Mouse (Mus musculus) brain, embryonic 14.5 days (tissue): ENCODE data around the gene Ap3b2. TPM values are rescaled to one million over a fixed set of nuclear protein-coding genes. Genes with fewer than 3 reads are reported as not detected.
A peak's percentile ranks its signal among the peaks of the same experiment; 100 is the strongest.
"Not testable (repeated sequence)": the region's sequence is repeated elsewhere in the genome, so short reads cannot be mapped to it uniquely, and the experiment has no call there.

Experiments
- DNase-seq: peaks from one replicate; pipeline ENCODE4 v3.0.0-alpha.2; 2011; ENCODE audit warnings: low read depth
- CTCF ChIP-seq: fragments of 200-500 bp; IDR thresholded peaks from 2 replicates; pipeline ENCODE4 v1.5.1; 2012; ENCODE audit warnings: inconsistent platforms, mild to moderate bottlenecking, moderate library complexity, borderline replicate concordance; ENCODE audit not compliant: insufficient read depth, insufficient read length; ENCODE audit errors: extremely low read depth
- POLR2A ChIP-seq: fragments of 200-500 bp; IDR thresholded peaks from 2 replicates; pipeline ENCODE4 v1.6.1; 2012; ENCODE audit warnings: mild to moderate bottlenecking, inconsistent platforms, borderline replicate concordance; ENCODE audit not compliant: poor library complexity, insufficient read depth, insufficient read length, severe bottlenecking; ENCODE audit errors: extremely low read depth
- polyA plus RNA-seq: library from polyadenylated mRNA; depleted of rRNA; stranded (reverse); fragments of >200 nt; gene quantifications from 2 replicates; pipeline ENCODE4 v1.2.3, GENCODE M21; 2012

Ap3b2 gene
- polyA plus RNA-seq, 1 experiment, result 162 TPM

DNA sequence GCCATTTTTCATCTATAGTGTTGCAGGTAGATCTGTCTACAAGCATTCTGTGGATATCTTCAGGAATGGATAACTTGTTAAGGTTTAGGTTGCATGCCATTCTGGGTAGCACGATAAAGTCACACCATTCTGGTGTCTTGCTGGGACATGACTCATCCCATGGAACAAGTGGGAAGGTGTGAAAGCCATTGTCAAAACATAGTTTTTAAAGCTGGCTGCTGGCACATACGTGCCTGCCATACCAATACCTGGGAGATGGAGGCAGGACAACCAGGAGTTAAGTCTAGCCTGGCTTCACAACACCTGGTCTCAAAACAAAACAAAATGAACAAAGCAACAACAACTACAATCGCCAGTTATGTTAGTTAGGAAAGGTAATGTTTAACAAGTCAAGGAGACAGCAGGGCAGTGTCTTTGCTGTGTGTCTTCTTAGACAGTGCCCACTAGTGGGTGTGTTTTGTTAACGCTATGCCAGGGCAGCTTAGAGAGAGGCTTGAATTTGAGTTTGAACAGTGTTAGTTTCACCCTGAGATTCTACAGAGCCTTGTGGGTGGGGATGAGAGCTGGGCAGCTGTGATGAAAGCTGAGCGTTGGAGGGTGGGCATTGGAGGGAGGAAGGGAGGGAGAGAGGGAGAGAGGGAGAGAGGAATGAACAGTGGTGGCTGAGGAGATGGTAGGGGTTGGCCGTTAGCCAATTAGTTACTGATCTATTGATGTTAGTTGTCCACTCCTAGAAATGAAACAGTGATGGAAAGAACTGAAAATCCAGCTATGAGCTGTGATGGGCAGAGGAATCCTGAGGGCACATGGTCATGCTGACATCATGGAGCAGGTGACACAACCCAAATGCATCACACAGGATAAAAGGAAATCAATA, 22.7 kb upstream of the Ap3b2 start:
- TF ChIP-seq CTCF, result no peak
- no peak for TF ChIP-seq POLR2A
- no peak for DNase-seq

DNA sequence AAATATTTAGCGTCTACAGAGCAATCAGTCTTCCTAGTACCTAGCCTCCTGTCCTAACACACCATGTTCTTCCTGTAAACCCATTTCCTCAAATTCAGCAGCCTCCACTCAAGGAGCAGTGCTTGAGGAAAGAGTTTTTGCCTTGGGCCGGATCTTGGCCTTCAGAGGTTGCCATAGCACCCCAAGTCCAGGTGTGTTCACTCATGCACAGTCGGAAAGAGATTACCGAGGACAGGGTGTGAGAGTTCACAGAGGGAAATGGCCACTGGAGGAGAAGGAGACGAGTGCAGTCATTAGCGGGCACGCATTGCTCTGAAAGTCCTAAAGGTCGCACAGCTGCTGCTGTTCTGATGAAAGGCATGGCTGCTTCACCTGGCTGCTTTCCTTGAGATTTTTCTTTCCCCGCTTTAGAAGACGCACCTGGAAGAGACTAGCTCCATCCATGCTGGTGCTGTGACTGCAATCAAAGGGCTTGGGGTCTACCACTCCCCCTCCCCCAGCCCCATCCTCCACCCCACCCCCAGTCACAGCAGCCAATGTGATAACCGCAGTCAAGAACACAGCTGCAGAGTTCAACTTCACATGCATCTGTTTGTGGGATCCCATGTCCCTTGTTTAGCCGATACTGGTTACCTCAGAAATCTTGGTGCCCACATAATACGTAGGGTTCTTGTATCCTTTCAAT, 21.3 kb upstream of the Ap3b2 start:
- no peak for TF ChIP-seq POLR2A
- TF ChIP-seq CTCF, result no peak
- DNase-seq, result no peak

DNA sequence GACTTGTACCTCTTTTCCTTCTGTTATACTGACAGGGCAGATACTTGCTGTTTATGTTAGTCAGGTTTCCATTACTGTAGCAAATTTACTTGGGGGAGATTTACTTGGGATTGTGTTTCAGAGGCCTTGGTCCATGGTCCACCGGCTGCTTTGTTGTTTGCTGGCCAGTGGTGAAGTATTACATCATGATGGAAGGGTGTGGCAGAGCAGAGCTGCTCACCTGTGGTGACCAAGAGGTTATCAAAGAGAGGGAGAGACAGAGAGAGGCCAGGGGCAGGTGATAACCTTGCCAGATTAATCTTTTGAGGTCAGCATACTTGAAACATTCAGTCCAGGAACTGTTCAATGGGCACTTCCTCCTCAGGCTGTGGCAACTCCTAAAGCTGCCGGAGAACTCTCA, 7.3 kb upstream of the Ap3b2 start:
- no peak for TF ChIP-seq CTCF
- no peak for TF ChIP-seq POLR2A
- DNase-seq, result no peak

DNA sequence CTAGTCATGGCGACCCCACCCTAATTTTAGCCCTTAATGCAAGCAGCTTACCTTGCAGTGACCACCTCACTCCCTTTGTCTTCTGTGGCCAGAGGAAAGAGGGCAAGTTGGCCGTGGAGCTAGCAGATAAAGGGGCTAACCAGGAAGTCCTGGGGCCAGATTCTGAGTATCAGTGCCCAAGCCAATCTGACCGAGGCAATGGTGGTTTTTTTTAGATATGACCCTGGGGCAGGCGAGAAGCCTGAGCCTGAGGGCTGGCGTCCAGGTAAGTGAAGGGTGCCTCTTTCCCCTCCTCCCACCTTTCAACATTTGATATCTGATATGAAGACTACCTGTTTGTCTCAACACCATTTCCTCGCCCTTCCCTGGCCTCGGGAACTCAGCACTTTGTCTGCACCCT, 4.5 kb upstream of the Ap3b2 start, which contains the start of gene BC048679:
BC048679 (minus strand) TSS at position 101 of the 400 bp plus-strand sequence.
- no peak for TF ChIP-seq CTCF
- TF ChIP-seq POLR2A, result no peak
- no peak for DNase-seq

DNA sequence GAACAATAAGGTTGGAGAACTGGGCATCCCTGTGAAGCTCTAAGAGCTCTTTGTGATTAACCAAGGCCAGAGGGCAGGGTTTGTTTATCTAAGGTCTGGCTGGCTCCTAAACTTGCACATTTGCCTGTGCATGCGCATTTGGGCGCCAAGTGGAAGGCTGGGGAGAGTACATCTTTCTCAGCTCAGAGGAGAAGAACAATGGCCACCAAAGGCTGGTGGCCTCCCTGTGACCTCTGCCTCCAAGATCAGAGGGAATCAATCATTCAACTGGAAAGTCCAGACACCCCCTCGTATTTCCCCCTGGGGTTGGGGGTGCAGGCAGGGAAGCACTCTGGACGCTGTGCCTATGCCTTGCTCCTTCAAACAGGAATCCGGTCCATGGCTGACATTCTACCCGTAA, 3.4 kb upstream of the Ap3b2 start:
- no peak for DNase-seq
- TF ChIP-seq CTCF, result no peak
- no peak for TF ChIP-seq POLR2A

DNA sequence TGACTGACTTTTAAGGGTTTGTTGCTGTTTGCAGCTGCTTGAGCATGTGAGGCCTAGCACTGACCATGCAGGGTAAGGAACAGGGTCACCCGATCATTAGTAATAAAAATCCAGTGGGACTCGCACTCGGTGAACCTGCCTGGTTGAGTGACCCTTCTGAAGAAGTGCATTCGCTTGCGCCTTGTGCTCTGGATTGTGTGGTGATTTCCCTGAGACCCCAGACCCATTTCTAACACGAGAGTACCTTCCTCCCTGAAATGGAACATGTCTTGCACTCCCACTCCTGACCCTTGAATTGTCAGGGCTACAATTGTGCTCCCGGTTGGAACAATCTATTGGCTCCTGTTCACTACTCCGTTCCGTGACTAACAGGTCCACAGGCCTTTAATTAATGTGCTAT, 1.1 kb downstream of the Ap3b2 start:
- no peak for DNase-seq
- TF ChIP-seq POLR2A, result no peak
- TF ChIP-seq CTCF, result no peak

DNA sequence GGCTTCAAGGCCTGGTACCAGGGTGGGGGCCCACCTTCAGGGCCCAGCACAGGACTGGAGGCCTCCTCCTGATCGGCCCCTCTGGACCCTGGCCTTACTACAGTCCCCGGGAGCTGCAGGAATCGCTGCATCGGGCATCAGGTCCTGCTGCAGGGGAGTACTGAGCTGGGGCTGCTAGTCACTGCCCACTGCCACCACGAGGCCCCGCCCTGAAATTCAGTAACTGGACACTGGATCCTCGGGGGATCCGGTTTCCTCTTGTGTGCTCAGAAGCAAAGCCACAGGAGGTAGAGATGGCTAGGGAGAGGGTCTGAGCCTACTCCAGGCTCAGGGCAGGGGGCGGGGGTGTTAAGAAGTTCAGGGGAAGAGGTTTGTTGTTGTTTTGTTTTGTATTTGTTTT, 4.1 kb downstream of the Ap3b2 start:
- TF ChIP-seq CTCF, result no peak
- no peak for TF ChIP-seq POLR2A
- no peak for DNase-seq

DNA sequence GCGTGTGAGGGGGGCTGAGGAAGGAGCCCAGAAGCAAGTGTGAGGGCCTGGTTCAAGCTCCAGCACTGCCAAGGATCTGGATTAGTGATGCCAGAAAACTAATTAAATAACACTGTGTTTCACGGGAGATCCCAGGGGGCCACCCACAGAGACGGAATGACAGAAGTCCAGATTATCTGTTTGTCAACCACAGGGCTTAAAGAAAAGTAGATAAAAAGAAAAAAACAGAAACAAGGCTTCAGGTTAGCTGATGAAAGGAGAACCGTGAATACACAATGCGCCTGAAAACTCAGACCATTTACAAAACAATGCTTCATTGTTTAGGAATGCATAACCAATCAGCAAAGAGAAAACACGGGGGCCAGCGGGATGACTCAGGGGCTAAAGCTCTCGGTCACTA, 12.9 kb downstream of the Ap3b2 start:
- peak; percentile 49 for DNase-seq
- TF ChIP-seq CTCF, result no peak
- no peak for TF ChIP-seq POLR2A

DNA sequence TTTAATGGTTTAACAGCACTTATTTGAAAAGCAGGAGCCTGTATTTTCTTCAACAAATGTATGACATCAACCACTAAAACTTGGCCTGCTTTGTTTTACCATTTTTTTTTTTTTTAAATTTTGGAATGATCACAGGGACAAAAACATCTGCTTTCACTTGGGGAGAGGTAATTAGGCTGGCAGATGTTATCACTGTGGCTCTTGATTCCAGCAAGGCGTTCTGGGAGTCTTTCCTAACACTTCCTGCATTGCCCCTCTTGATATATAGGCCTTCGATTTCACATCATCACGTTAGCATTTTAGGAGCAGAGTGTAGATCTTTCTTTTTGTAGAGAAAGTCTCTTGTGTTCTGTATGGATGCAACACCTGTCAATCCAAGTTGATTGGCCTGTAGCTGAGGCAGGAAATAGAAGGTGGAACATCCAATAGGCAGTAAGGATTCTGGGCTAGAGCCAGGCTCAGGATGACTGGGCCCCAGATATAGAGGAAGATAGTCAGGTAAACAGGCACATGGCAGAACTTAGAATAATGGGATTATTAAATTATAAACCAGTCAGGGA, 14.1 kb downstream of the Ap3b2 start:
- no peak for DNase-seq
- TF ChIP-seq CTCF (no peak), POLR2A (no peak)

DNA sequence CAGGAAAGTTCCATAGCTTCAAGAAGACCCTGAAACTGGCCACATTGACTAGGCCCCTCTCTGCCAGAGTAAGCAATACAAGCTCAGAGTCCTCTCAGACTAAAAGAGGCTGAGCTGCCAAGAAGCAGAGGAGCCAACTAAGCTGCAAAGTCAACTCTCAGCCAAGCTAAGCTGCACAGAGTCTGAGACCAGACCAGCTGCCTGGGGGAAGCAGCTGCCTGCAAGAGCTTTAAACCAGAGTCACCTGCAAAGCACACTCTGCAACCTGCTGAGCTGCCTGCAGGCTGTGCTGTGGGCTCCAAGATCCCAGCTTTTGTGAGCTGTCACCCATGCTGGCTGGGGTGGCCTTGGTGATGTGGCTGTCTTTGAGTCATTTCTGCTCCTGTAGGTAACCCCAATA, 15.5 kb downstream of the Ap3b2 start:
- not testable (repeated sequence) for DNase-seq

DNA sequence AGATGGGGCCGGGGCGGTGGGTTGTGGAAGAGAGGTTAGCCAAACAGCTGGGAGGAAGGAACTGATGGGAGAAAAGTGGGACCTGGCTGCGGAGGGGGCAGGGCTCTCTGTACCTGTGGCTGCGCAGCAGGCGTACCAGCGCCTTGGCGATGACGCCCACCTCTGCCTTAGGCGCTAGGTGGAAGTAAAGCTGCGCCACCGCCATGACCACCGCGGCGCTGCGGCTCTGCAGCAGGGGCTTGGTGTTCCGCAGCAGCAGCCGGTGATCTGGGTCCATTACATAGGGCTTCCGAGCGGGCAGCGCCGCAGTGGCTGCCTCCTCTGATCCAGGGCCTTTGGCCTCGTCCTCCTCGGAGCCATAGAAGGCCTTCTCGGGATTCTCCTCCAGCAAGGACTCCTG, 16.9 kb downstream of the Ap3b2 start:
- TF ChIP-seq POLR2A (no peak), CTCF (no peak)
- peak; percentile 37 for DNase-seq

DNA sequence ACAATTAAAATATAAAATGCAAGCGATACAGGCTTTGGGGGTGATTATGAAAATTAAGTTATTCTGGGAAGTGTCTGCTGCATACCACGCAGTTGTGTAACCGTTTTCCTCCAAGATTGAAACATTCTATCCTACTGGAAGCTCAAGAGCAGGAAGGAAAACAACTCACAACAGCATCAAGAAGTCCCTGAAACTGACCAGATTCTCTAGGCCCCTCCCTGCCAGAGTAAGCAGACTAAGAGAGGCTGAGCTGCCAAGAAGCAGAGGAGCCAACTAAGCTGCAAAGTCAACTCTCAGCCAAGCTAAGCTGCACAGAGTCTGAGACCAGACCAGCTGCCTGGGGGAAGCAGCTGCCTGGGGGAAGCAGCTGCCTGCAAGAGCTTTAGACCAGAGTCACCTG, 18.5 kb downstream of the Ap3b2 start:
- no peak for DNase-seq
- TF ChIP-seq CTCF, result no peak
- TF ChIP-seq POLR2A, result no peak

DNA sequence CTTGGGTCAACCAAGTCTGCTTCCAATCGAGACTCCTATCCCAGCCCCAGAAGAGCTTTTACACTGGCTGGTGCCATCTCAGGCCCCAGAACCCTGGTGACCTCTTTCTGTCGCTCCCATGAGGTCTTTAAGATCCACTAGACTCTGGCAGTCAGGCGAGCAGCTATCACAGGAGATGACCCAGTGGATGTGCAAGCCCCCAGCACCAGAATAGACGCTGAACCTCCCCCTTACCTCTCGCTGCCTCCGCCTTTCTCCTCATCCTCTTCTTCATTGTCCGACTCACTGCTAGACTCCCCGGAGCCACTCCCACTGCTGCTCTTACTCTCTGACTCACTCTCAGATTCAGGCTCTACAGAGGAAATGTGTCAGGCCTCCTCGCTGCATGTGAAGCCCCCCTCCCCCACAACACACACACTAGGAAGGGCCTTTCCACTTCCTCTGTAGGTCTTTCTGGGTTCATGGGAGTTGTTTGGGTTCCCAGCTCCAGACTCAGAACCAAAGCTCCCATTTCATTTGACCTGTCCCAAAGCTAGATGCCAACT, 28.7 kb downstream of the Ap3b2 start:
- no peak for DNase-seq
- no peak for TF ChIP-seq POLR2A
- TF ChIP-seq CTCF, result no peak
